Mouse (Mus musculus) cerebellum, postnatal 36 days (tissue): ENCODE measurements around the gene Bptf.
"Not testable (repeated sequence)": the region's sequence is repeated elsewhere in the genome, so short reads cannot be mapped to it uniquely, and the experiment has no call there.

Source experiments
- DNase-seq, 2 experiments: peaks; one replicate each; pipeline ENCODE4 v3.0.0; 2021 to 2022; ENCODE audit warnings: mixed read lengths in 2 of 2

The Bptf gene

DNA sequence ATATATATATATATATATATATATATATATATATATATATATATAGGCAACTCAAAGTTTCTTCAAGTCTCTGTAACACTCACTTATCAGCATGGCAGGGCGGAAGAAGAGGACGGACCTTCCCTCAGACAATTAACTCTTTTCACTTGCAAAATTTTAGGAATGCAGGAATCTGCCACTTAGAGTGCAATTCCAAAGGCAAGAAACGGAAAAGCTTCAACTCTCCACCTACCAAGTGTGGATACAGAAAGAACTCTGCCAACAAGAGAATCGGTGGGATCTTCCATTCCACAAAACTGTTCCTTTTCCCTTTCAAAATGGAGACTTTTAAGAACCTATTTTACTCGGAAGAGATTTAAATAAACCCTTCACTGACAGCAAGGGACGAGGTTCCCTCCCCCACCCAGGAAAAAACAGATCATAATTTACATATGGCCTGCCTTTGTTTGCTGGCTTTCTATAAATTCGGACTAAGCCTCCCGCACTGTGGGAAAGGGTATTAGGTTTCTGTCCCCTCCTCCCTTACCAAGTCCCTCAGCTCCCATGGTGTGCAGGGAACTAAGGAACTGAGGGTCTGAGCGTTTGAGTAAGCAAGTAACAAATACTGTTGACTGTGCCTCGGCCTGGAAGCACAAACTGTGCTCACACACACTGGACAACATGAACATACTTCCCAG lies 17.9 kb downstream of the Bptf start:
- DNase-seq, result no peak

DNA sequence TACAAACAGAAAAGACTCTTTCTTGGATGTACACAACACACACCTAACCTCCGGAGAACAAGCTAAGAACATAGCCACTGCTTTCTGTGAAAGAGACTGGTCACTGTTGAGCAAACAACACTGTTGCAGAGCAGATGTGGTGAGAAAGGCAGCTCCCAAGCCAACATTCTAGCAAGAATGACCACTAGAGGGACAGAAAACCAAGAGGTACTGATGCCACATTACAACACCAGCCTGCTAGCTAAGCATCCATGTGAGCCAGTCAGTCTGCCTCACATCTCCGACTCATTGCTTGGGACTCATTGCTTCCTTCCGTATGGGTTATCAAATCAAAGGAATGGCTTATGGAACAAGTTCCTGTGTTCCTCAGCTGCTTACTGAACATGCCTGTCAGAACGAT lies 18.8 kb downstream of the Bptf start:
- no peak for DNase-seq

DNA sequence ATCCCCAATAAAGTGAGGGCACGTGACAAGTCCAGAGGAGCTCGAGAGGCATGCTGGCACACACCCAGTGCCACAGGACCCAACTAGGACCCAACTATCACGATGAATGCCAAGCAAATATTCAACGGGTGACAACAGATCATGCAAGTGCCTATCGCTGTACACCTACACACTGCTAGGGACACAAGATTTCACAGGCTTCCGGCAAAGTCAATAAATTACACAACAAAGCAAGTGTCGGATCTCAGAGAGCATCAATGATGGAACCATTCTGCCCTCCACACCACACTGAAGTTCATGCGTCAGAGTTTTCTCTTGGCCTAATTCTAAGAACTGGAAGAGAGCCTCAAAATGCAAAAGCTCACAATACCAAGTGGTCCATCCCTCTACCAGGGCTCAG lies 22.3 kb downstream of the Bptf start:
- DNase-seq, result no peak

DNA sequence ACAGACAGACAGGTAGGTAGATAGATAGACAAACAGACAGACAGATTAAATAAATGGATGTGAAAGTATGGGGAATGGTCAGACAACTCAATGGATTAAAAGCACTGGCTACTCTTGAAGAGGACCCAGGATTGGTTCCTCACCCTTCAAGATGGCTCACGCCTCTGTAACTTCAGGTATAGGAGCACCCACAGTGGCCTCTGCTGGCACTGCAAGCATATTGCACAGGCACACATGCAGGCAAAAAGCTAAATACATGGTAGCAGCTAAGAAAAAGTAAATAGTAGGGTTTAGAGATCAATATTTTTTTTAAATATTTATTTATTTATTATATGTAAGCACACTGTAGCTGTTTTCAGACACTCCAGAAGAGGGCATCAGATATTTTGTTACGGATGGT lies 23.0 kb downstream of the Bptf start:
- no peak for DNase-seq

DNA sequence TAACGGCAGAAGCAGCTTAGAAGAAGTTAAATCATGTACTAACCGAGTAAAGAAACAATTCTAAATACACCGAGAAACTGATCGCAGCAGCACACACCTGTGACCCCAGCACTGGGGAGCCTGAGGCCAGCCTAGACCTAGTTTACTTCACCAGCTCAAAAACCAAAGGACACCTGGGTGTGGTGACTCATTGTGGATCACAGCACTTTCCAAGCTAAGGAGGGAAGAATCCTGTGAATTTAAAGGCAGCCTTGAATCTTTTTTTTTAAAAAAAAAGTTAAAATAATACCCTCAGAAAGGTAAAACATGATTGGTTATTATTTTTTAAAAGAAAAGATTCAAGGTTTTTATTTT lies 24.2 kb downstream of the Bptf start:
- no peak for DNase-seq

DNA sequence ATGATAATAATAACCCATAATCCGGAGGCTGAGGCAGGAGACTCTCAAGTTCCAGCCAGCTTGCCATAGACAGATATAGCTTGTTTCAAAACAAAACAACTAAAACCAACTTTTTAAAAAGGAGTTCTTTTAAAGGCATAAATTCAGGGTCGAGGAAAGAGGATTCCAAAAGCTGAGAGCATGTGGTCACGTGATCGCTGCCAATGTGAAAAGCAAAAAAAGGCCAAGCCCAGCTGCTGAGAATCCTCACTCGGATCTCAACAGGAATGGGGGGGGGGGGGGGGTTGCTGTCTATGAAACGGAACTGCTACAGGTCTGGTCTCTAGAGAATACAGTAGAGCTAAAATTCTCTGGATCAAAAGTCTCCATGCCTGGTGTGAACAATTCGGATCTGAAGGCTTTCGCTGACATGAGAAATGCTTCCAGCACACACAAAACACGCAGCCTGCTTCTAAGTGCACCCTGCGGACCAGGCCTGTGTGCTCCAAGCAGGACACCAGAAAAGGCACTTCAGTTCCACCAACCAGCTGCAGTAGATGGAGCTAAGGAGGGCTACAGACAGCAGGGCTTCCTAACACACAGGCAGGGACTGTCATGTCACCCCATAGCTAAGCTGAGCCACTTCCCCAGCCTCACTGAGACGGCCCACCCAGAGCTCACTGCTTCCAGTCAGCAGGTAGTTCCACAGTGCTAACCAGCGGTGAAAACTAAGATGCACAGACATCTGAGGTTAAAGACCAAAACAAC lies 24.8 kb downstream of the Bptf start:
- no peak for DNase-seq

DNA sequence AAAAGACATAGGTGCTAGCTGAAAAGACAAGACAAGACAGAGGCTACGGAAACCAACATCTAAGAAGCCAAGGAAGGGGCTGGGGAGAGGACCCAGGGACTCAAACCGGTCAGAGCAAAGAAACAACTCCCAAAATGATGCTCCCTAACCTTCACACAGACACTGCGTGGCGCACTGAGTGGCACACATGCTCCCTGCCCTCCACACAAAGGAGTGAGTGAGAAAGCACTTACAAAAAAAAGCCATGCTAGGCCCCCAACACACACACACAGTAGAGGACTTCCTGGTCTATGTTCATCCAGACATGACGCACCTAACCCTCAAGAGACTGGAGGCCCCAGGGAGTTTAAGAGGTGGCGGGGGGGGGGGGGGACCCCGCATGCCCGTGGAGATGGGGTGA lies 25.5 kb downstream of the Bptf start:
- no peak for DNase-seq

DNA sequence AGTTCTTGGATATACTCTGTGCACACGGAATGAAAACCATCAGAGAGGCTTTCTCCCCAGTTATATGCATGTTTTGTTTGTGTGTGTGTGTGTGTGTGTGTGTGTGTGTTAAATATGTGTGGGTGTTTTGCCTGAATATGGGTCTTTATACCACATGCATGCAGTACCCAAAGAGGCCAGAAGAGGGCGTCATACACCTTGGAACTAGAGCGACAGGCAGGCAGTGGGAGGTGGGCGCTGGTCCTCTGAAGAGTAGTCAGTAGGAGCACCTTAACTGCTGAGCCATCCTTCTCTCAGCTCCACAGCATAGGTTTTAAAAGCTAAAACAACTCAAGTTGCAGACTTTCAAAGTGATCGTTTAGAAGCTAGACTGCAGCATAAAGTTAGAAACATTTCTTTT lies 26.7 kb downstream of the Bptf start:
- peak; percentile 72 to 74 for DNase-seq

DNA sequence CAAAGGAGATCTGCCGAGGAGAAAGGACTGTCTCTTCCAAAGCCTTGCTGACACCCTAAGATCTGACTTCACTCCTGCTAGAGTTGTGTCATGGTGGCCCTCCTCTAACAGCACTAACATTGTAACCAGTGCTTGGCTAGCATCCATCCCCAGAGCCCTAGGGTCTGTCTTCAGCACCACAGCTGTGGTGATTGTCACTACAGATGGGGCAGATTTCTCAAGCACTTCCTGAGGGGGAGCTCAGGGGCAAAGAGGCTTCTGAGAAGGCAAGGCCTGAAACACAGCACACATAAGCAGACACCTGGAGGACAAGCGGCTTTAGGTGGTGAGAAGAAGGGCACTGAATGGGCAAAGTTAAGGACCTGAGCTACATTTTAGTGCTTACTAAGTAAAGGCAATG lies 28.2 kb downstream of the Bptf start:
- no peak for DNase-seq

DNA sequence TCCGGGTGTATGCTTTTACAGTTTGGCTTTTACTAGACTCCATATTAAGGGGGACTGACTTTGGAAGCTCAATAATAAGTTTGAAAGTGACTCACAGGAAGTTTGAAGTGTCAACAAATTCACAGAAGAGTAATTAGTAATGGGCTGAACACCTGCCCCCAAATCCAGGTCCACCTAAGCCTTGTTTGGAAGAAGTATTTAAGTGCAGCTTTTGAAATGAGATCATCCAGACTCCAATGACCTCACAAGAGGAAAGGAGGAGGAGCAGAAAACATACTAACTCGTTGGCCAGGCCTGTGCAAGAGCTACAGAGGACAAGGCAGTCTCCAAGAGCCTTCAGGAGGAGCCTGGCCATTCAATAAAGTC lies 28.7 kb downstream of the Bptf start:
- no peak for DNase-seq

DNA sequence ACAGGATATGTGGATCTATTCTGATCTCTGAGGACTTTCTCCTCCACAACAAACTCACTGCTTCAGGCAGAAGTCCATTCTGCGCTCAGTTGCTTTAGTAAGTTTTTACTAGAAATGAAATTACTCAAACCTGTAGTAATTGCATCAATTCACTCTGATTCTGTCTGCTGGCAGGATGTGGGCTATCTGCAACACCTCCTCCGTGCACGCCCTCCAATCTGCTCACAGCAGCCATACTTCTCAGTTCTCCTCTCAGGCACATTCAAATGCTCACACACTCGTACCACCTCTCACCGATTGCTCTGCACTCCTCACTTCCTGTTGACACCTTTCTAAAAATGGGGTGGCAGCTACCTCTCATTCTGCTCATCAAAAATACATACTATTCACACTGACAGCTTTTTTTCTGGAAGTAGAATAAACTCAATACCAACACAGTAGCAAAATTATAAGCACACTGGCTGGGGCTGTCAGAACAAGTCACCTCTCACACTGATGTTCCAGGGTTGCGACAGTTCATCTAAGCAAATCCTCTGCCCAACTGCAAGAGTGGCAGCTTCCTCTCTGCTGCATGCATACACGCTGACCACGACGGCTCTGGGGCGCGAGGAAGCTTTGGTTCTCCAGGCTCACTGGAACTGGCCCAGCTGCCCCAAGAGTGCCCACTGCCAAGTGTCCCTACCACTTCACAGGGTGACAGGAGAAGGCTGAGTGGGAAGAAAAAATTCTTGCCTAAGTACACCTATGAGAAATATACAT lies 29.3 kb downstream of the Bptf start:
- peak in 1 of 2 experiments; percentile 25 for DNase-seq

DNA sequence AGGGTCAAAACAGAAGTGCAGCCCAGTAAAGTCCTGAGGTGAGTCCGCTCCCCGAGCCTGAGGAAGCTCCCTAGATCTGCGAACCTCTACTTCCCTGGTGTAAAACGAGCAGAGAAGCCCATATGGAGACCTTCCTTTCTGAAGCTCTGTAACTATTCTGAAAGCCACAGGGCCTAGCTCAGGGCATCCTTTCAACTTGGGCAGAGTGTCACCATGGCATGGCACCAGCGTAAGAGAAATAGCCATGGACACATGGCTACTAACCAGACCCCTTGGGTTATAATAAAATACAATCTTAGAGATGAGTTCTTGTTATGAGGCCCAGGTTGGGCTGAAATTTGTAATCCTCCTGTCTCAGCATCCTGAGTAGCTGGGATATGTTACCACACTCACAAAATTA lies 35.0 kb downstream of the Bptf start:
- DNase-seq, result peak; percentile 44 to 51

DNA sequence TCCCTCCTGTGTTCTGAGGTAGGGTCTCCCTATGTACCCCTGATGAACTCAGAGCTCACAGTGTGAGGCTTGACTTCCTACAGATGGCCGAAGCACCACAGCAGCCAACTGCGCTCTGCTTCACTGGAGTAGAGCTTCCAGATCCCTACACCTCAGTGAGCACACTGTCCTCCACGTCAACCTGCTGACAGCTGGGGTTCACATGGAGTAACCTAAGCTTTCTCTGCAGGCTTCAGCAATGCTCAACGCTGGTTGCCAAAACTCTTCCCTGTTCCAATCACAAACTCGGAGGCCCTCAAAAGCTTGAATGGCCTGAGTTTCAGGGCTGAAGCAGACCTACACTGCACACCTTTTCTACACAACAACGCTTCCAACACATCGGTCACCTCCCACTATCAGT lies 38.1 kb downstream of the Bptf start:
- peak; percentile 42 to 56 for DNase-seq

DNA sequence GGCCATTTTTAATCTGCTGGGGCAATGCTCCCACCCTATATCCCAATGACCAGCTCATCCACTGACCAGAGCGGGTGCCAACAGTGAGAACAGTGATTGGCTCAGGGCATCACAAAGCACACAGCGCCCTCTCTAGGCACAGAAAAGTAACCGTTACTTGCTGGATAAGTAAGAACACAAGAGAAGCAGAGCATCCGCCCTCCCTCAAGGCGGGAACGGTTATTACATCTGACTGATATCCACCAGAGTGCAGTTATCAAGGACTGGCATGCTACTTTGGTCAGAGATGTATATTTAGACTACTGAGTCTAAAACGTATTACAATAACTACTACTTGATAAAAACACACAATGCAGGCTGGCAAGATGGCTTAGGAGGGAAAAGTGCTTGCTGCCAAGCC lies 39.3 kb downstream of the Bptf start:
- DNase-seq, result no peak

DNA sequence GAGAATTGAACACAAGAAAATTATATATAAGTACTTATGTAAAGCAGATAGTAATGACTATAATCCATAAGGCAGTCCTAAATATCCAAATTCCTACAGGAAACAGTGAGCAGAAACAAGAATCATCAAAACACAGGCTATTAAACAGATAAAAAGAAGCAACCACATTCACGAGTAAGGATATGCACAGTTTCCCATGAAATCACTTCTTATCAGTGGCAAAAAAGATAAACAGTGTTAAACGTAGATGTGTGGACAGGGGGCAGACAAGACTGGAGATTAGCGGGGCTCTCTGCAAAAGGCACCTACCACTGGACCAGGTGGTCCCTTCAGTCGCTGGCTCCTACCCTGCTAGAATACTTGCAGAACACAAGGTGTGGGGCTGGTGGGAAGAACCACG lies 46.1 kb downstream of the Bptf start:
- DNase-seq, result no peak

DNA sequence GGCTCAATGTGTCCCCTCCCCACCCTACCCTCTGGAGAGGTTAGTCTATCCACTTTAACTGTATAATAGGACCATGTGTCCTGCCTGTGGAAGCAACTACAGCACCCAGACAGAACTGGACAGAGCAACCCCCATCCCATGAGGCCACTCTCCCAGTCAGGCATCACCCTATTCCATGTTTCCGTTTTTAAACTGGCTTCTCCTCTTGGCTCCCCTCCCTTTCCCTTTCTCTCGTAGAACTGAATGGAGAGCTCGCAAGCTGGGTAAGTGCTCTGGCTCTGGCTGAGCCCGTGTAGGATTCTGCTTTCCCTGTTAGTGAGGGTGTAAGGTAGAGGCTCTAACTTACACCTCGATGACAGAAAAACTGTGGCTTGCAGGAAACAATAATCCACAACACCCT lies 48.4 kb downstream of the Bptf start:
- DNase-seq, result no peak

DNA sequence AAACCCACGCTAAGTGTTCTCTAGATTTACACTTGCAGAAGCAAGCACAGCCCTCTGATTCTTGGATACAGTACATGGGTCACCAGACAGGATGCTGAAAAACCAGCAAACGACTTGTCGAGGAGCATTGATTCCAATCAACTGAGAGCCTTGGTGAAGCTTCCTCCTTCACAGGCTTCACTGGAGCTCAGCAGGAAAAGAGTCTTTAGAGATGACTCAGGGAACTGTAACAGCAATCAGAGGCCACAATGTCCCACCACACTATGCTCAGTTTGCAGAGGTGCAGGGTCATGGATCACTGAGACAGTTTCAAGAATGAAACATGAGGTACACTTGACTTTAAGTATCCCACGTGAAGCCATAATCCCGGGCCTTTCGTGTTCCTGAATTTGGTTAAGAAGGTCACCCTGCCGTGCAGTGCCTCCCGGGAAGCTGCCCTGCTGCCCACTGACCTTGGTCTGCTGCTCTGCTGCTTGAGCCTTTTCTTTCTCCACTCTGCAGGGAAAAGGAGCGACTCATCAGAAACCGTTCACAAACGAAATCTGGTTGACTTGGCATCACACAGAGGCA lies 66.6 kb downstream of the Bptf start:
- DNase-seq, result no peak

DNA sequence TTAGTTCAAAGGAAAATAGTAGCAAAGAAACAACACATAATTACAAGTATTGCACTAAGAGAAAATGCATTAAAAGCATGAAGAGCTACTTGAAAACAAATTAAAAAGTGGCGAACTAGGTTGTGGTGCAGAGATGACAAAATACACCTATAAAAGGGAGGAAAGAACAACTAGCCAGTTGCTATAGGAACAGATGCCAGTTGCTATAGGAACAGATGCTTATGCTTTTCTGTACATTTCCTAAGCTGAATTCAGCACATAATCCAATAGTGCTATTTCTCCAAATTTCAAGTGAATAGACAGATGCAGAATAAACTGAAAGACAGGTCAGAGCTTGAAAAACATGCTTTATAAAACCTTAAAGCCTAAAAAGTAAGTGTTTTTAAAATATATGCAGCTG lies 67.3 kb downstream of the Bptf start:
- DNase-seq, result no peak

DNA sequence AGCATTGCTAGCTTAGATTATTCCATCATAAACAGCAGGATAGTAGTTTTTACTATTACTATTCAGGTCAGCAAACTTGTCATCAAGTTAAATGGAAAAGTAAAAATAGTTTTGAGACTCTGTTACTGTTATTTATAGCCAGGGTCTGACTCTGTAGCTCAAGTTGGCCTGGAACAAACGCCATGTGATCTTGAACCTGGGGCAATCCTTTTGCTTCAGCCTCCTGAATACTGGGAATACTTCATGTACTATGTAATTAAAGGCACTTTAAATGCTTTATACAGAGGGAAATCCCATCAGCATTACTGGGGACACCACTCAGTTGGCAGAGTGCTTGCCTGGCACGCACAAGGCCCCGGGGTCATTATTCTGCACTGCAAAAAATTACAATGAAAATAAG lies 68.9 kb downstream of the Bptf start:
- DNase-seq, result no peak

DNA sequence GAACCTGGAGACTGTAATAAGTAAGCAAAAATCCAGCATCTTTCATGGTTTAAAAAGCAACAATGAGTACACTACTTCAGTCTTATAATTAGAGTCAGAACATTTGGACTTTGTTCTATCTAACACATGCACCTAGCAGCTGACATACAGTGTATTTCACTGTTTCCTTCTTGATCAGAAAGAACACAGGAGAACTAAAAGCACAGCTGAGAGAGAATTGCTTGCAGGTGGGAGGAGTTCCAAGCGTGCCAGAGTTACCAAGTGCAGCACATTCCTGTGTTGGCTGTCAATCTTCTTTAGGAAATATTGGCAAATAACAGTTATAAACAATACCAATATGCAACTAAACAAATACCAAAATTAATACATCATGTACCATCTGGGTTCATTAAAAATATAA lies 71.0 kb downstream of the Bptf start:
- no peak for DNase-seq

DNA sequence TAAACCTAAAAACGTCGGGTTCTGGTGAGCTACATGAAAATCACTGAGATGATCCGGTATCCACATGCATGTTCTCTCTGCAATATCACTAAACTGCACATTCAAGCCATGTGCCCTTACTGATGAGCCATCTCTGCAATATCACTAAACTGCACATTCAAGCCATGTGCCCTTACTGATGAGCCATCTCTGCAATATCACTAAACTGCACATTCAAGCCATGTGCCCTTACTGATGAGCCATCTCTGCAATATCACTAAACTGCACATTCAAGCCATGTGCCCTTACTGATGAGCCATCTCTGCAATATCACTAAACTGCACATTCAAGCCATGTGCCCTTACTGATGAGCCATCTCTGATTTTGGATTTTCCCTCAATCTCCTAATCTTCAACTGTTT lies 72.3 kb downstream of the Bptf start:
- not testable (repeated sequence) for DNase-seq

DNA sequence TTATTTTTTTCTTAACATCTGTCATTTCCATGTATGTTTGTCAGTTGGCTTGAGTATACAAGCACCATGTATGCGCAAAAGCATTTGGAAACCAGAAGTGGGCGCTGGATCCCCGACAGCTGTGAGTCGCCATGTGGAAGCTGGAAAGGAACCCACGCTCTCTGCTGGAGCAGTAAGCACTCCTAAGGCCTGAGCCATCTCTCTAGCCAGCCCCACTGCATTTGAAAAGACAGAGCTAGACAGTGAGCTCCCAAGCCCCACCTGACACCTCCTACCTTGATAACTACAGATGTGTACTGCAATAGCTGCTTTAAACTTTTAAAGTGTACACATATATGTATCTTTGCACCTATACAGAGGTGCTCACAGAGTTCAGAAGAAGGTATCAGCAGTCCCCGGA lies 74.5 kb downstream of the Bptf start:
- no peak for DNase-seq

DNA sequence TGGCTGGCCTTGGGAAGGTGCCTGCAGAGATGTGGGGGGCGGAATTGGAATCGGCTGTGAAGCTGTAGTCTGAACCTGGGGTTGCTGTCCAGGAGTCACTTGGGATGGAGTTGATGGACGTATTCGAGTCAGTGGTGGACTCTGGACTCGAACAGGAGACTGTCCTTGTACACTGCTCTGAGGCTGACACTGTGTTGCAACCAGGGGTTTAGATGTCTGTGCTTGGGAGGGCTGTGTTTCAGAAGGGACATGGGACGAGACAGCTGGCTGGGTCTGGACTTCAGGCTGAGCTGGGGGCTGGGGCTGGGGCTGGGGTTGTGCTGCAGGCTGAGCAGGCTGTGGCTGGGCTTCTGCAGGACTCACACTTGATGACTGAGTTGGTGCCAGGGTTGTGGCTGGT lies 77.1 kb downstream of the Bptf start:
- DNase-seq, result no peak
